Mouse (Mus musculus) intestine, postnatal 0 days (tissue): ENCODE data around the gene Klc2. TPM values are rescaled to one million over a fixed set of nuclear protein-coding genes. Genes with fewer than 3 reads are reported as not detected.

Experiments
- ATAC-seq: fragments of 200-750 bp; cut with Nextera tagmentation; 2 replicates; pipeline ENCODE4 v1.8.0; 2017; ENCODE audit warnings: mild to moderate bottlenecking, moderate TSS enrichment, moderate library complexity
- H3K27ac ChIP-seq: fragments of 300-500 bp; sonication (generic); 2 replicates; pipeline ENCODE4 v1.5.1; 2014; ENCODE audit warnings: mild to moderate bottlenecking, low read depth, low read length, moderate library complexity
- H3K27me3 ChIP-seq: fragments of 300-500 bp; sonication (generic); replicated peaks from 2 replicates; pipeline ENCODE4 v1.6.1; 2014; ENCODE audit warnings: low read length, mixed read lengths; ENCODE audit not compliant: control insufficient read depth, insufficient read depth
- H3K36me3 ChIP-seq: fragments of 300-500 bp; sonication (generic); 2 replicates; pipeline ENCODE4 v1.6.1; 2014; ENCODE audit warnings: mild to moderate bottlenecking, moderate library complexity; ENCODE audit not compliant: control insufficient read depth, insufficient read depth
- H3K4me1 ChIP-seq: fragments of 300-500 bp; sonication (generic); replicated peaks from 2 replicates; pipeline ENCODE4 v1.6.1; 2014; ENCODE audit warnings: antibody characterized with exemption, low read length, mixed read lengths; ENCODE audit not compliant: control insufficient read depth, insufficient read depth
- H3K4me2 ChIP-seq: fragments of 300-500 bp; sonication (generic); replicated peaks from 2 replicates; pipeline ENCODE4 v1.6.1; 2014; ENCODE audit warnings: low read depth, mild to moderate bottlenecking, moderate library complexity
- H3K4me3 ChIP-seq: fragments of 300-500 bp; sonication (generic); 2 replicates; pipeline ENCODE4 v1.5.1; 2014; ENCODE audit warnings: low read depth, low read length
- H3K9ac ChIP-seq: fragments of 300-500 bp; sonication (generic); 2 replicates; pipeline ENCODE4 v1.6.1; 2014; ENCODE audit warnings: mild to moderate bottlenecking, low read depth, low read length
- H3K9me3 ChIP-seq: fragments of 300-500 bp; sonication (generic); 2 replicates; pipeline ENCODE4 v1.6.1; 2016; ENCODE audit warnings: mixed run types; ENCODE audit not compliant: control insufficient read depth
- CTCF ChIP-seq: sonication (generic); IDR thresholded peaks from 2 replicates; pipeline ENCODE4 v1.5.1; 2016; ENCODE audit warnings: low read depth, mild to moderate bottlenecking, control low read depth, antibody characterized with exemption, moderate library complexity
- WGBS: fragments of 180-500 bp; shearing (Covaris S2); extraction: QIAGEN DNeasy Blood & Tissue Kit; methylation state at CpG from one replicate; pipeline ENCODE4 v1.1.7; 2014; 5-methylcytosine and 5-hydroxymethylcytosine counted together
- polyA plus RNA-seq: library from polyadenylated mRNA; unstranded; fragments of >200 nt; fragmentation: Nextera tagmentation; extraction: Ambion mirVana; gene quantifications from 2 replicates; pipeline ENCODE4 v1.2.1, GENCODE M21; 2015

Klc2 gene
- polyA plus RNA-seq: 8.0 and 9.1 TPM in 2 replicates

GRCm38 (mm10) chr19:5118384-5118698 is at the start of gene Klc2:
Gene Klc2, minus strand, starts transcription at chr19:5118560.
- no peak for TF ChIP-seq CTCF
- Histone ChIP-seq H3K4me2 (peak within 1 kb of the TSS; percentile 93), H3K9ac (peak within 1 kb of the TSS; percentile 69), H3K4me1 (no peaks in the 10 kb centered on the region), H3K36me3 (no peaks in the 10 kb centered on the region), H3K9me3 (no peaks in the 10 kb centered on the region), H3K27me3 (no peaks in the 10 kb centered on the region), H3K4me3 (peak within 1 kb of the TSS; percentile 86), H3K27ac (peak within 1 kb of the TSS; percentile 66)
- no peak for ATAC-seq
- WGBS: under 1% methylated on average over 18 of the region's 18 CpGs

GRCm38 (mm10) chr19:5167477-5167876 is 49.1 kb upstream of the Klc2 start:
- Histone ChIP-seq H3K27me3 (no peaks in the 10 kb centered on the region), H3K4me3 (no peak overlapping the region), H3K4me2 (no peak overlapping the region), H3K9me3 (no peaks in the 10 kb centered on the region), H3K27ac (no peak overlapping the region), H3K4me1 (no peaks in the 10 kb centered on the region), H3K36me3 (no peaks in the 10 kb centered on the region), H3K9ac (no peak overlapping the region)
- no peak for TF ChIP-seq CTCF
- no peak for ATAC-seq
- 92% methylated on average over 4 of the region's 4 CpGs for WGBS

- WGBS: 70% methylated on average over 2 of the region's 2 CpGs
Observed at GRCm38 (mm10) chr19:5164380-5164779, 46.0 kb upstream of the Klc2 start.

GRCm38 (mm10) chr19:5161913-5162312 is 43.6 kb upstream of the Klc2 start:
- TF ChIP-seq CTCF: no peak
- no peak overlapping the region for H3K4me3 ChIP-seq
- H3K4me2 ChIP-seq: no peak overlapping the region
- H3K36me3 ChIP-seq: peaks cover 4% of the 10 kb centered on the region; the same call in 1 of the 2 replicates
- no peaks in the 10 kb centered on the region for H3K9me3 ChIP-seq
- H3K27ac ChIP-seq: no peak overlapping the region
- H3K9ac ChIP-seq: no peak overlapping the region
- WGBS: 88% methylated on average over 3 of the region's 3 CpGs
- no peak for ATAC-seq
- H3K4me1 ChIP-seq: no peaks in the 10 kb centered on the region
- H3K27me3 ChIP-seq: no peaks in the 10 kb centered on the region

More at GRCm38 (mm10) chr19:5164380-5164779, 46.0 kb upstream of the Klc2 start:
- Histone ChIP-seq H3K4me2 (no peak overlapping the region), H3K4me3 (no peak overlapping the region), H3K27ac (no peak overlapping the region), H3K27me3 (no peaks in the 10 kb centered on the region), H3K4me1 (no peaks in the 10 kb centered on the region), H3K9ac (no peak overlapping the region), H3K9me3 (no peaks in the 10 kb centered on the region), H3K36me3 (peaks cover 4% of the 10 kb centered on the region; the same call in 1 of the 2 replicates)
- no peak for ATAC-seq
- TF ChIP-seq CTCF: peak; percentile 66

- no peak for TF ChIP-seq CTCF
- no peak for ATAC-seq
- H3K27ac ChIP-seq: no peak overlapping the region
Observed at GRCm38 (mm10) chr19:5152261-5152660, 33.9 kb upstream of the Klc2 start.

GRCm38 (mm10) chr19:5151741-5152140 is 33.4 kb upstream of the Klc2 start:
- no peak for TF ChIP-seq CTCF

More at GRCm38 (mm10) chr19:5152261-5152660, 33.9 kb upstream of the Klc2 start:
- Histone ChIP-seq H3K36me3 (peaks cover 18% of the 10 kb centered on the region; the same call in 1 of the 2 replicates), H3K9me3 (no peaks in the 10 kb centered on the region), H3K4me2 (no peak overlapping the region), H3K9ac (no peak overlapping the region), H3K27me3 (no peaks in the 10 kb centered on the region), H3K4me1 (no peaks in the 10 kb centered on the region), H3K4me3 (no peak overlapping the region)
- WGBS: 93% methylated on average over 6 of the region's 6 CpGs

GRCm38 (mm10) chr19:5151331-5151730 is 33.0 kb upstream of the Klc2 start:
- Histone ChIP-seq H3K4me3 (no peak overlapping the region), H3K9ac (no peak overlapping the region), H3K36me3 (peaks cover 22% of the 10 kb centered on the region; the same call in 1 of the 2 replicates), H3K4me2 (no peak overlapping the region), H3K9me3 (no peaks in the 10 kb centered on the region), H3K4me1 (no peaks in the 10 kb centered on the region), H3K27me3 (no peaks in the 10 kb centered on the region), H3K27ac (no peak overlapping the region)
- ATAC-seq: no peak
- 42% methylated on average over 3 of the region's 3 CpGs for WGBS
- TF ChIP-seq CTCF: peak; percentile 76

More at GRCm38 (mm10) chr19:5151741-5152140, 33.4 kb upstream of the Klc2 start:
- H3K4me3 ChIP-seq: no peak overlapping the region
- H3K4me1 ChIP-seq: no peaks in the 10 kb centered on the region
- no peaks in the 10 kb centered on the region for H3K9me3 ChIP-seq
- no peaks in the 10 kb centered on the region for H3K27me3 ChIP-seq
- H3K4me2 ChIP-seq: no peak overlapping the region
- 92% methylated on average over 5 of the region's 5 CpGs for WGBS
- ATAC-seq: no peak
- H3K36me3 ChIP-seq: peaks cover 18% of the 10 kb centered on the region; the same call in 1 of the 2 replicates
- H3K27ac ChIP-seq: no peak overlapping the region
- no peak overlapping the region for H3K9ac ChIP-seq
